Mouse (Mus musculus): Measurements from ENCODE around the gene Tnrc6c.

Tnrc6c gene

GRCm38 (mm10) chr11:117797511-117798159, 143.5 kb downstream of the Tnrc6c start, which contains the start of gene 6030468B19Rik:
TSS of gene 6030468B19Rik (plus strand) at chr11:117797660.
- no peak for DNase-seq

GRCm38 (mm10) chr11:117798160-117798541, 144.1 kb downstream of the Tnrc6c start:
- no peak for DNase-seq

DNA sequence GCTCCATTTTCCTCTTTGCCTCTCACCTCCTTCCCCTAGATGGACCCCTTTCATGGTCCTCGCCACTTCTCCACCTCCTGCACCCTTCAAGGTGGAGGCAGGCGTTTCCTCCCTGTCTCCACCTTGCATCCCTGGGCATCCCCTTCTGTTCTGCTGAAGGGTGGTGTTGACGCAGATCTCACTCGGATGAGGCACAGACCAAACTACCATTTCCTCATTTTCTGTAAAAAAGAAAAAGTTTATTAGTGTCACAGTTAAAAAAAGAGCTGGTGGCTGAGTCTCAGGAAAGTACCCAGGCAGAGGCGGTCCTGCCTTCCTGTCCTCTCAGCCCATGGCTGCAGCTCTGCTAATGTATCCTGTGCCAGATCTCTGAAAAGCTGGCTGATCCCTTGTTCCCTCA, 145.1 kb downstream of the Tnrc6c start:
- no peak for DNase-seq

- DNase-seq, result no peak
Observed at GRCm38 (mm10) chr11:117800038-117800437, 145.9 kb downstream of the Tnrc6c start.

GRCm38 (mm10) chr11:117801650-117802049, 147.6 kb downstream of the Tnrc6c start:
- DNase-seq, result no peak

- DNase-seq, result no peak
Observed at GRCm38 (mm10) chr11:117803166-117803688, 149.1 kb downstream of the Tnrc6c start.

DNA sequence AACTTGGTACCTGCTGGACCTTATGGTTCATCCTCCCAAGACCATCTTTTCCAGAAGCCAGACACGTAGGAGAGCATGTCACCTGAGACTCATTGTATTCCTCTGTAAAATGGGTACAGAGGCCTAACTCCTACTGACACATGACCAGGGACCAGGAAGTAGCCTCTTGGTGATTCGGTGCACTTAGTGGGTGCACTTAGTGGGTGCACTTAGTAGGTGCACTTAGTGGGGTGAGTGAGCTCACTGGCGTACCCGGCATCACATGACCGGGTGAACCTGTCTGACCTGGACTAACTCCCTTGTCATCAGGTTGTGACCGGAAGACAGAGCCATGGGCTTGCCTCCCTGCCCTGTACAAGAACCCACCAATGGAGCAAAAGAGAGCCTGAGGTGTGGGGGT, 152.7 kb downstream of the Tnrc6c start:
- no peak for DNase-seq

DNA sequence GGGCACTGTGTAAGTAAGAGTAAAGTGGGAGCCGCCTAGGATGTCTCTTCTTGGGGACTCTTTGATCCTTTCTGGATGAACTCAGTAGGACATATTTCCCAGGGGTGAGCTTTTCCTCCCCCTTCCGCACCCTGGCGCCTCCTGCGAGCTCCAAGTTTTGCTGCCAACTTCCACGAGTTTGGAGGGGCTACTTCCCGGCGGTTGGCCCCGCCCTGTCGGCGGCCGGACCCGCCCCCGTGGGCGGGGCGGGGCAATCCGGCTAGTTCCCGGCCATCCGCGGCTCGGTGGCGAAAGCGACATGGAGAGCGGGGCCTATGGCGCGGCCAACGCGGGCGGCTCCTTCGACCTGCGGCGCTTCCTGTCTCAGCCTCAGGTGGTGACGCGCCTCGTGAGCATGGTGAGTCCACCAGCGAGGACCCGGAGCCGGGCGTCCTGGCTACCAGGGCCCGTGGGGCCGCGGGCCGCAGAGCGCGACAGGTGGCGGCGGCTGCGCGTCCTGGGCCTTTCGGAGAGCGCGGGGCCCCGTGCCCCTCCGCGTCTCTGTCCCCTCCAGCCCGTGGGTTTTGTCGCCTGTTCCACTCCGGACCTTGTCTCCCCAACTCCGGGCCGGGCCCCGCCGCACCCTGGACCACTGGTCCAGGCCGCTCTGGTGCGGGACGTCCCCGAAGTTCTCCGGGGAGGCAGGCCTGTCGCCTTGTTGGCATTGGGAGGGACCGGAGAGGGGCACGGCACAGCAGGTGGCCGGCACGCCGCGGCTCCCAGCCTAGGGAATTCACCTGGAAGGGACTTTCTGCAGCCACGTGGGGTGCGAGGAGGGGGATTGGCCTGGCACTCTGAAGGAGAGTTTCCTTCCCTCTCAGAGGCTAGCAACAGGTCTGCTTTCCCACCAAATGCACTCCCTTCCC, 155.6 kb downstream of the Tnrc6c start, which contains the start of the genes Gm20708 and Syngr2:
Gene Gm20708, plus strand, starts transcription at position 262 of the 905 bp plus-strand sequence.
Gene Syngr2, plus strand, starts transcription at position 262 of the 905 bp plus-strand sequence.
- DNase-seq, result peak; percentile 79 to 87

DNA sequence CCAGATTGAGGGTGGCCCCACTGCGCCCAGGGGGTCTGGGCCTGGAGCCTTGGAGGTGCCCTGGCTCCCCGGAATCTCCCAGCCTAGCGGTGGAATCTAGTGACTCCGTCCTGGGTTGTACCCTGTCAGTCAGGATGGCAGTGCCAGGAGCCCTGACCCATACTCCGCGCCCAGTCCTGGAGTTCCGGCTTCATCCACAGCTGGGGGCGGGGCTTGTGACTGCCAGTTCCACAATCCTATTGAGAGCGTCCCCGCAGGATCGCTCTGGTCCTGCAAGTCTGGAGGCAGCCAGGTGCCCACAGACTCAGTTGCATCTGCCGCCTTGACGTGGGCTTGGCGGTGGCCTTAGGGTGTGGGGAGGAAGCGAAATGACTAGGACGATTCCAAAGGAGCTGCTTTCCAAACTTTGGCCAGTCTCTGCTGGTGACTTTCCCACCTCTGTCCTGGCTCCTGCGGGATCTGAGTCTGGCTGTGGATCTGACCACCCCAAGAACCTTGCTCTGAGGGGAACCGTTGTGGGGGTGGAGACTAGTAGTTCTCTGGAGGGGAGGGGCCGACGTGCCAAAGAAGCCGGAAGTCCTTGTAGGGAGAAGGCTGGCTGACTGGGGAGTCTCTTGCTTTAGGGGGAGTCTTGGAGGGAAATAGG, 156.4 kb downstream of the Tnrc6c start:
- peak; percentile 96 to 98 for DNase-seq
